In the genomic region with DNA sequence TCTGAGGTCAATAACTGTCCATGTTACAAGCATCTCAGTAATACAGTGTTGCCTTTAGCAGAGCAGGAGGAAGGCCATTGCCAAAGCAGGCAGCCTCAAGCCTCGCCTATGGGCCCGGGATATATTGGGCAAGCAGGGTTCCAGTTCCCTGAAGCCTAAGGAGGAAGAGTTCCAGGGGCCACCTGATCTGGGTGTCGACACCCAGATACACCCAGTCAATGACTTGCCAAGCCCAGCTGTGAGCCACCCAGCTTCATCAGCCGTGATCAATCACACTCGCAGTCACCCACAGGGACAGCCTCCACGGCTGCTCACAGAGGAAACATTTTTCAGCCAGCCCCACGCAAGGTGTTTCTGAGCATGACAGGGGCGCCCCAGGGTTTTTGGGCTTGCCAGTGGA, we compare ENCODE assay signal across 15 mouse cellular contexts. TPM values are rescaled to one million over a fixed set of nuclear protein-coding genes. Genes with fewer than 3 reads are reported as not detected.
DNase-seq lines count a peak whose midpoint lies in the region; ATAC-seq and TF ChIP-seq lines count a peak whose summit lies in the region.
"Had no signal": no experiment of that assay in that cellular context is flagged by ENCODE, and none has a peak within 500 bp of the region (broad histone marks: within the 10 kb centered on the region; RNA-seq: fewer than 3 reads in every experiment).

No protein-coding gene starts in this region.

- WGBS in heart, embryonic 13.5 days: 61% methylated on average over 8 of the region's 8 CpGs

- H3K4me1 ChIP-seq in heart, embryonic 13.5 days: peaks cover 92% of the 10 kb centered on the region

- peak; percentile 26 to 47 for DNase-seq in cerebellum, postnatal 10 days
- DNase-seq in cerebellum, adult 11 months: no peak
- DNase-seq in heart, postnatal 4 days: no peak
- no peak for DNase-seq in adrenal gland, postnatal 36 days
- DNase-seq in left cerebral cortex, adult 2 months (ENCODE audit: extremely low spot score in 1 of 2, low spot score in 2 of 2): no peak
- DNase-seq: lung, postnatal 10 days; retina, postnatal 1 day had no signal

- H3K9me3 ChIP-seq in heart, embryonic 13.5 days: no peaks in the 10 kb centered on the region
- H3K9me3 ChIP-seq: embryonic facial prominence, embryonic 12.5 days; liver, embryonic 15.5 days; midbrain, embryonic 12.5 days had no signal

- H3K27ac ChIP-seq in heart, embryonic 13.5 days (replicated peaks): peak overlapping the region; percentile 96
- no peak overlapping the region for H3K27ac ChIP-seq in left cerebral cortex, adult 2 months
- H3K27ac ChIP-seq: embryonic facial prominence, embryonic 12.5 days; liver, embryonic 15.5 days; midbrain, embryonic 12.5 days had no signal

- TF ChIP-seq CTCF in left cerebral cortex, adult 2 months (IDR thresholded peaks at IDR 0.05): no peak

- H3K79me2 ChIP-seq in myocyte (ENCODE audit: control insufficient read depth, insufficient read depth): no peaks in the 10 kb centered on the region

- no peak for TF ChIP-seq POLR2A in myocyte (IDR thresholded peaks at IDR 0.05; ENCODE audit: insufficient read length, low read depth)

- H3K27me3 ChIP-seq in heart, embryonic 13.5 days (replicated peaks): peaks cover 28% of the 10 kb centered on the region
- no peaks in the 10 kb centered on the region for H3K27me3 ChIP-seq in myocyte (ENCODE audit: control insufficient read depth, insufficient read depth, insufficient read length)

- H3K4me2 ChIP-seq in heart, embryonic 13.5 days: no peak overlapping the region
- peak overlapping the region; percentile 70 for H3K4me2 ChIP-seq in myocyte (ENCODE audit: low read depth)
- H3K4me2 ChIP-seq: embryonic facial prominence, embryonic 12.5 days; liver, embryonic 15.5 days; midbrain, embryonic 12.5 days had no signal

- H3K9ac ChIP-seq in heart, embryonic 13.5 days: peak overlapping the region; percentile 68
- H3K9ac ChIP-seq: embryonic facial prominence, embryonic 12.5 days; liver, embryonic 15.5 days; midbrain, embryonic 12.5 days had no signal

- no peak overlapping the region for H3ac ChIP-seq in myocyte (ENCODE audit: control insufficient read depth, insufficient read length)

- intact Hi-C loops in left cerebral cortex, adult 2 months (cut with DNase I): no loop called here

- no peaks in the 10 kb centered on the region for H3K36me3 ChIP-seq in heart, embryonic 13.5 days
- H3K36me3 ChIP-seq in myocyte (ENCODE audit: control insufficient read depth, insufficient read depth): no peaks in the 10 kb centered on the region
- H3K36me3 ChIP-seq: embryonic facial prominence, embryonic 12.5 days; liver, embryonic 15.5 days; midbrain, embryonic 12.5 days had no signal

- no peak overlapping the region for H3K4me3 ChIP-seq in heart, embryonic 13.5 days
- no peak overlapping the region for H3K4me3 ChIP-seq in myocyte
- H3K4me3 ChIP-seq in left cerebral cortex, adult 2 months: no peak overlapping the region
- H3K4me3 ChIP-seq: embryonic facial prominence, embryonic 12.5 days; liver, embryonic 15.5 days; midbrain, embryonic 12.5 days had no signal

- no peak for ATAC-seq in heart, embryonic 13.5 days (ENCODE audit: extremely low read depth, insufficient number of reproducible peaks, low FRiP score, low TSS enrichment)
- peak; percentile 65 for ATAC-seq in granulocyte monocyte progenitor cell, adult 5-6 weeks (replicated peaks; ENCODE audit: poor library complexity, severe bottlenecking)

TF ChIP-seq in myocyte, 11 proteins besides CTCF, POLR2A, EP300 and RAD21:
- peak in 1 of 3 experiments; percentile 66 for TF ChIP-seq MYOD1 (IDR thresholded peaks at IDR 0.05; ENCODE audit: control insufficient read depth in 1 of 3, insufficient read length in 2 of 3, low read depth in 2 of 3)
- no peak for TF ChIP-seq REST (IDR thresholded peaks at IDR 0.05; ENCODE audit: insufficient read depth, insufficient read length)

RNA-seq across cellular contexts. Expression of a gene that starts 5.9 kb away (rescaled TPM):
- polyA plus RNA-seq in heart, embryonic 13.5 days (2015; fragmentation: Nextera tagmentation; extraction: Ambion mirVana): 4.4 and 4.8 TPM in 2 replicates
- 1 to 10 TPM; 1.0 to 1.2 TPM for total RNA-seq in heart, postnatal 4 days (2021)
- total RNA-seq in granulocyte monocyte progenitor cell, adult 5-6 weeks (2014; fragmentation: Nextera tagmentation): not detected in 2 replicates
- not detected in 2 replicates for total RNA-seq in granulocyte monocyte progenitor cell, adult 5-6 weeks (2017)
- 0.95 TPM for polyA plus RNA-seq in myocyte (2012; fragmentation: generic; extraction: Trizol)
- total RNA-seq in adrenal gland, postnatal 36 days (2021): not detected
- total RNA-seq in left cerebral cortex, adult 2 months (2021): 1 to 10 TPM in 1 of 2 experiments, under 1 TPM in 1; 0.86 to 1.5 TPM
- total RNA-seq: CH12.LX; heart, postnatal 14 days had no signal

Comparison
In these comparisons a context has a peak if more than half of its experiments do, and no peak if none do; other contexts are left out.
1. DNase-seq: peak in cerebellum, postnatal 10 days (2 of 2); none in cerebellum, adult 11 months (single experiment), heart, postnatal 4 days (single experiment), adrenal gland, postnatal 36 days (0 of 2) and left cerebral cortex, adult 2 months (0 of 2).